Mouse (Mus musculus) kidney, postnatal 0 days (tissue): ENCODE measurements around the gene Fbxl19. TPM values are rescaled to one million over a fixed set of nuclear protein-coding genes. Genes with fewer than 3 reads are reported as not detected.
A peak's percentile ranks its signal among the peaks of the same experiment; 100 is the strongest.
"Not testable (repeated sequence)": the region's sequence is repeated elsewhere in the genome, so short reads cannot be mapped to it uniquely, and the experiment has no call there.

Experiments
- ATAC-seq: fragments of 200-750 bp; cut with Nextera tagmentation; replicated peaks from 2 replicates; pipeline ENCODE4 v1.8.0; 2017; ENCODE audit warnings: low read depth, moderate number of reproducible peaks, moderate TSS enrichment, moderate library complexity; ENCODE audit not compliant: low FRiP score
- DNase-seq: peaks from one replicate; pipeline ENCODE4 v3.0.0-alpha.2; 2016; ENCODE audit warnings: low spot score
- H3K27ac ChIP-seq: fragments of 300-500 bp; sonication (generic); 2 replicates; pipeline ENCODE4 v1.5.1; 2014; ENCODE audit warnings: mild to moderate bottlenecking
- H3K27me3 ChIP-seq: fragments of 300-500 bp; sonication (generic); 2 replicates; pipeline ENCODE4 v1.6.1; 2014; ENCODE audit warnings: low read length, mixed read lengths; ENCODE audit not compliant: insufficient read depth
- H3K36me3 ChIP-seq: fragments of 300-500 bp; sonication (generic); 2 replicates; pipeline ENCODE4 v1.6.1; 2014; ENCODE audit warnings: low read length, mixed read lengths; ENCODE audit not compliant: insufficient read depth
- H3K4me1 ChIP-seq: fragments of 300-500 bp; sonication (generic); replicated peaks from 2 replicates; pipeline ENCODE4 v1.6.1; 2014; ENCODE audit warnings: antibody characterized with exemption, low read length, mixed read lengths; ENCODE audit not compliant: insufficient read depth
- H3K4me2 ChIP-seq: fragments of 300-500 bp; sonication (generic); 2 replicates; pipeline ENCODE4 v1.6.1; 2014; ENCODE audit warnings: mild to moderate bottlenecking, low read length, moderate library complexity, mixed read lengths
- H3K4me3 ChIP-seq: fragments of 300-500 bp; sonication (generic); replicated peaks from 2 replicates; pipeline ENCODE4 v1.5.1; 2014; ENCODE audit warnings: low read depth, low read length
- H3K9ac ChIP-seq: fragments of 300-500 bp; sonication (generic); 2 replicates; pipeline ENCODE4 v1.6.1; 2014; ENCODE audit warnings: low read depth, low read length
- H3K9me3 ChIP-seq: fragments of 300-500 bp; sonication (generic); replicated peaks from 2 replicates; pipeline ENCODE4 v1.6.1; 2016; ENCODE audit warnings: low read length, inconsistent platforms, mixed read lengths
- CTCF ChIP-seq: IDR thresholded peaks from 2 replicates; pipeline ENCODE4 v1.5.1; 2016; ENCODE audit warnings: antibody characterized with exemption, low read depth, mild to moderate bottlenecking, moderate library complexity
- WGBS: fragments of 180-500 bp; shearing (Covaris S2); extraction: QIAGEN DNeasy Blood & Tissue Kit; methylation state at CpG from one replicate; pipeline ENCODE4 v1.1.7; 2014; 5-methylcytosine and 5-hydroxymethylcytosine counted together
- polyA plus RNA-seq: library from polyadenylated mRNA; unstranded; fragments of >200 nt; fragmentation: Nextera tagmentation; extraction: Ambion mirVana; gene quantifications from 2 replicates; pipeline ENCODE4 v1.2.1, GENCODE M21; 2015

Fbxl19 gene
- polyA plus RNA-seq, 1 experiment from 2014 or later = 2.8 TPM

DNA sequence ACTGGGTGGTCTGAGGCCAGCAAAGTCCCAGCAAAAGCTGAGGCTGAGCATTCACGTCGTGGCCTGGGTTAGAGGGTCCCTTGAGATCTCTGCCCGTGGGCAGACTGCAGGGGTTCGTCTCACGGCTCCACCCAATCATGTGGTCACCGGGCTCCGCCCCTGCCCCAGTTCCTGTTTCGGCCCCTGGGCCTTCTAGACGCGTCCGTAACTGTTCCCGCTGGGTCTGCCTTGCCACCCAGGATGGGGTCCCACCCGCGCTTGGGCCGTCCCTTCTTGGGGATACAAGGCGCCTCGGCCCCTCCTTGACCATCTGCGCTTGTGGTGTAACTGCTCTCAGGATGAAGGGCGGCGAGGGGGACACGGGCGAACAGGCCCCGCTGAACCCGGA, 25.3 kb downstream of the Fbxl19 start, which contains the start of gene Orai3:
TSS of gene Orai3 (plus strand) at position 165 of the 388 bp plus-strand sequence.
- TF ChIP-seq CTCF = no peak
- 0% methylated on average over 24 of the region's 24 CpGs for WGBS
- DNase-seq = peak; percentile 94
- H3K4me1 ChIP-seq = peaks cover 6% of the 10 kb centered on the region; the same call in 1 of the 2 replicates
- no peaks in the 10 kb centered on the region for H3K27me3 ChIP-seq
- H3K4me3 ChIP-seq = peak within 1 kb of the TSS; percentile 62
- H3K9me3 ChIP-seq = no peaks in the 10 kb centered on the region
- ATAC-seq = peak; percentile 70
- H3K36me3 ChIP-seq = peaks cover 16% of the 10 kb centered on the region
- H3K27ac ChIP-seq = peak within 1 kb of the TSS; percentile 96
- H3K4me2 ChIP-seq = peak within 1 kb of the TSS; percentile 61
- peak within 1 kb of the TSS; percentile 75 for H3K9ac ChIP-seq

- TF ChIP-seq CTCF = no peak
- DNase-seq (peak; percentile 41), ATAC-seq (peak; percentile 5; the same call in 1 of the 2 replicates)
- Histone ChIP-seq H3K27ac (peak overlapping the region; percentile 96), H3K9ac (peak overlapping the region; percentile 75), H3K4me1 (peaks cover 6% of the 10 kb centered on the region; the same call in 1 of the 2 replicates), H3K9me3 (no peaks in the 10 kb centered on the region), H3K4me2 (peak overlapping the region; percentile 61), H3K36me3 (peaks cover 10% of the 10 kb centered on the region; the same call in 1 of the 2 replicates), H3K27me3 (no peaks in the 10 kb centered on the region), H3K4me3 (peak overlapping the region; percentile 62)
- under 1% methylated on average over 27 of the region's 27 CpGs for WGBS
Measured at GRCm38 (mm10) chr7:127770039-127770905, 25.9 kb downstream of the Fbxl19 start.

DNA sequence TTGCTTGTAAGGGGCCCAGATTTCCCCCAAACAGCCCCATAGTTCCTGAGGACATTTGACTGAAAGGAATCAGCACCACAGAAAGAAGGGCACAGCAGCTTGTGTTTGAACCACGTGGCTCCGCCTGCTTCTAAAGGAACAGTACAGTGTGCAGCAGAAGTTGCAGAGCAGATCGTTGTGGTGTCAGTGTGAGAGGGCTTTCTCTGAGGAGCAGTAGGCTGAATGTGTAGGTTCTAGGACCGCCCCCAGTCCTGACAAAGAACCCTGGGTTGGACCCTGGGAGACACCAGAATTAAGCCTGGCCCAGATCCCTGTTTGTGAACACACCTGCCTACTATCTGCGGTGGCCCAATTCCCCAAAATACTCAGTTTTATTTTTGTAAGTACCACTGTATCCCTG, 26.9 kb downstream of the Fbxl19 start:
- peaks cover 10% of the 10 kb centered on the region; the same call in 1 of the 2 replicates for H3K36me3 ChIP-seq
- no peak for TF ChIP-seq CTCF
- no peak overlapping the region for H3K27ac ChIP-seq
- H3K9me3 ChIP-seq = no peaks in the 10 kb centered on the region
- no peak for DNase-seq
- H3K4me1 ChIP-seq = peaks cover 6% of the 10 kb centered on the region; the same call in 1 of the 2 replicates
- peak overlapping the region; percentile 61; the same call in 1 of the 2 replicates for H3K4me2 ChIP-seq
- 63% methylated on average over 5 of the region's 5 CpGs for WGBS
- peak overlapping the region; percentile 75; the same call in 1 of the 2 replicates for H3K9ac ChIP-seq
- no peak overlapping the region for H3K4me3 ChIP-seq
- ATAC-seq = no peak
- H3K27me3 ChIP-seq = no peaks in the 10 kb centered on the region

GRCm38 (mm10) chr7:127772080-127772479, 27.7 kb downstream of the Fbxl19 start:
- Histone ChIP-seq H3K4me3 (no peak overlapping the region), H3K27ac (no peak overlapping the region), H3K4me2 (no peak overlapping the region), H3K27me3 (no peaks in the 10 kb centered on the region), H3K36me3 (0 out of 2 replicates have a peak, but pooled peaks cover 5% of the 10 kb centered on the region), H3K9me3 (no peaks in the 10 kb centered on the region), H3K4me1 (peaks cover 6% of the 10 kb centered on the region; the same call in 1 of the 2 replicates), H3K9ac (no peak overlapping the region)
- TF ChIP-seq CTCF = no peak
- WGBS = 67% methylated on average over 3 of the region's 3 CpGs
- ATAC-seq (no peak), DNase-seq (no peak)

DNA sequence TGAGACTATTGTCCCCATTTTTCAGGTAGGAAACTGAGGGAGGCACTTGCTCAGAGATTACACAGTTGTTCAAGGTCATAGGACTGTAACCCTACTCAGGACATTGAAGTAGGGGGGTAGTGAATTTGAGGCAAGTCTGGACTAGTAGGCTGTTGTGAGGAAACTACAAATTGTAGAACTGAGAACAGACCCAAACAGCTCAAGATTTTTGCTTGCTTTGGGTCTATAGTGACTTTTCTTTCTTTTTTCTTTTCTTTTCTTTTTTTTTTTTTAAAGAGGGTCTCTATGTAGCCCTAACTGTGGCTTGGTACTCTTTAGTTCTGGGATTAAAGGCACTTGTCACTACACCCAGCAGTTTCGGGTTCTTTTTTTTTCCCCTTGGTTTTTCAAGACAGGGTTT, 28.2 kb downstream of the Fbxl19 start:
- peaks cover 6% of the 10 kb centered on the region; the same call in 1 of the 2 replicates for H3K4me1 ChIP-seq
- H3K27ac ChIP-seq = no peak overlapping the region
- 82% methylated on average over 1 of the region's 1 CpGs for WGBS
- DNase-seq = no peak
- H3K36me3 ChIP-seq = 0 out of 2 replicates have a peak, but pooled peaks cover 5% of the 10 kb centered on the region
- H3K4me2 ChIP-seq = no peak overlapping the region
- no peak for TF ChIP-seq CTCF
- H3K4me3 ChIP-seq = no peak overlapping the region
- H3K9ac ChIP-seq = no peak overlapping the region
- H3K27me3 ChIP-seq = no peaks in the 10 kb centered on the region
- ATAC-seq = no peak
- H3K9me3 ChIP-seq = no peaks in the 10 kb centered on the region

- H3K4me2 ChIP-seq = no peak overlapping the region
- H3K27me3 ChIP-seq = no peaks in the 10 kb centered on the region
- WGBS = 38% methylated on average over 9 of the region's 9 CpGs
- TF ChIP-seq CTCF = peak; percentile 89
- no peak overlapping the region for H3K9ac ChIP-seq
- H3K4me3 ChIP-seq = no peak overlapping the region
- H3K4me1 ChIP-seq = peaks cover 11% of the 10 kb centered on the region
- no peaks in the 10 kb centered on the region for H3K36me3 ChIP-seq
- H3K9me3 ChIP-seq = no peaks in the 10 kb centered on the region
- no peak for ATAC-seq
- H3K27ac ChIP-seq = no peak overlapping the region
- peak; percentile 85 for DNase-seq
Measured at GRCm38 (mm10) chr7:127773664-127774384, 29.5 kb downstream of the Fbxl19 start.

DNA sequence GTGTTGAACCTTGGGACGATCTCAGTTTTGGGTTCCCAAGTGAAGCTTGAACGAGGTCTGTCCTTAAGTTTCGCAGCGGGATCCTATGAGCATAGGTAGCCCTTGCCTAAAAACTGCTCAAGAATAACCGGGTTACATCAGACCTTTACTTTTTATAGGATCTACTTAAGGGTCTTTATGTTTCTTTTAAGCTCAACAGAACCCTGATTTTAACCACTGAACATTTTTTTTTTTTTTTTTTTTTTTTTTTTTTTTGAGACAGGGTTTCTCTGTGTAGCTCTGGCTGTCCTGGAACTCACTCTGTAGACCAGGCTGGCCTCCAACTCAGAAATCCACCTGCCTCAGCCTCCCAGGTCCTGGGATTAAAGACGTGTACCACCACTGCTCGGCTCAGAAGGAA, 31.5 kb downstream of the Fbxl19 start:
- H3K4me2 ChIP-seq = peak overlapping the region; percentile 84
- ATAC-seq, DNase-seq, H3K4me1 ChIP-seq, H3K27me3 ChIP-seq, H3K9me3 ChIP-seq: not testable (repeated sequence)
- H3K36me3 ChIP-seq = peaks cover 15% of the 10 kb centered on the region
- H3K9ac ChIP-seq = peak overlapping the region; percentile 94; the same call in 1 of the 2 replicates
- H3K4me3 ChIP-seq = peak overlapping the region; percentile 90
- peak overlapping the region; percentile 98; the same call in 1 of the 2 replicates for H3K27ac ChIP-seq
- WGBS = 67% methylated on average over 7 of the region's 7 CpGs
